Mouse (Mus musculus): ENCODE measurements around the gene Plek2. TPM values are rescaled to one million over a fixed set of nuclear protein-coding genes. Genes with fewer than 3 reads are reported as not detected.
"Not testable (repeated sequence)": the region's sequence is repeated elsewhere in the genome, so short reads cannot be mapped to it uniquely, and the experiment has no call there.

Plek2 gene
- polyA plus RNA-seq, 1 experiment, result 2.0 TPM

- TF ChIP-seq POLR2A (IDR thresholded peaks at IDR 0.05; ENCODE audit: low read depth, low read length) (no peak), CTCF (conservative IDR thresholded peaks at IDR 0.05; ENCODE audit: insufficient read depth, insufficient read length, low read depth, low read length) (no peak)
- H3K4me3 ChIP-seq (ENCODE audit: insufficient read depth, low read depth, low read length), result no peak overlapping the region
- H3K27me3 ChIP-seq (replicated peaks; ENCODE audit: control insufficient read depth, insufficient read depth, low read length), result no peaks in the 10 kb centered on the region
- peaks cover 5% of the 10 kb centered on the region; the same call in 1 of the 2 replicates for H3K4me1 ChIP-seq (ENCODE audit: control insufficient read depth, insufficient read depth, low read length)
- 76% methylated on average over 5 of the region's 5 CpGs for WGBS
- H3K27ac ChIP-seq (ENCODE audit: insufficient read depth, low read depth, low read length), result no peak overlapping the region
- DNase-seq, result no peak
- no peaks in the 10 kb centered on the region for H3K36me3 ChIP-seq (ENCODE audit: control insufficient read depth, insufficient read depth, low read length)
These were observed 33.3 kb upstream of the Plek2 start for GRCm38 (mm10) chr12:78940081-78940480.

- H3K4me1 ChIP-seq (ENCODE audit: control insufficient read depth, insufficient read depth, low read length), result peaks cover 5% of the 10 kb centered on the region; the same call in 1 of the 2 replicates
- no peaks in the 10 kb centered on the region for H3K36me3 ChIP-seq (ENCODE audit: control insufficient read depth, insufficient read depth, low read length)
- WGBS, result 44% methylated on average over 7 of the region's 7 CpGs
- TF ChIP-seq CTCF (conservative IDR thresholded peaks at IDR 0.05; ENCODE audit: insufficient read depth, insufficient read length, low read depth, low read length) (no peak), POLR2A (IDR thresholded peaks at IDR 0.05; ENCODE audit: low read depth, low read length) (no peak)
- no peak for DNase-seq
- no peak overlapping the region for H3K4me3 ChIP-seq (ENCODE audit: insufficient read depth, low read depth, low read length)
- no peak overlapping the region for H3K27ac ChIP-seq (ENCODE audit: insufficient read depth, low read depth, low read length)
- no peaks in the 10 kb centered on the region for H3K27me3 ChIP-seq (replicated peaks; ENCODE audit: control insufficient read depth, insufficient read depth, low read length)
These were observed 32.8 kb upstream of the Plek2 start for GRCm38 (mm10) chr12:78939393-78940037.

GRCm38 (mm10) chr12:78936494-78936893 lies 29.7 kb upstream of the Plek2 start:
- no peak for DNase-seq
- Histone ChIP-seq H3K4me3 (ENCODE audit: insufficient read depth, low read depth, low read length) (no peak overlapping the region), H3K27me3 (replicated peaks; ENCODE audit: control insufficient read depth, insufficient read depth, low read length) (no peaks in the 10 kb centered on the region), H3K27ac (ENCODE audit: insufficient read depth, low read depth, low read length) (no peak overlapping the region), H3K4me1 (ENCODE audit: control insufficient read depth, insufficient read depth, low read length) (peaks cover 5% of the 10 kb centered on the region; the same call in 1 of the 2 replicates), H3K36me3 (ENCODE audit: control insufficient read depth, insufficient read depth, low read length) (no peaks in the 10 kb centered on the region)
- WGBS, result 57% methylated on average over 4 of the region's 4 CpGs
- TF ChIP-seq POLR2A (IDR thresholded peaks at IDR 0.05; ENCODE audit: low read depth, low read length) (no peak), CTCF (conservative IDR thresholded peaks at IDR 0.05; ENCODE audit: insufficient read depth, insufficient read length, low read depth, low read length) (no peak)

GRCm38 (mm10) chr12:78929900-78930299 lies 23.1 kb upstream of the Plek2 start:
- TF ChIP-seq POLR2A (IDR thresholded peaks at IDR 0.05; ENCODE audit: low read depth, low read length), result no peak
- no peak for TF ChIP-seq CTCF (conservative IDR thresholded peaks at IDR 0.05; ENCODE audit: insufficient read depth, insufficient read length, low read depth, low read length)
- Histone ChIP-seq H3K36me3 (ENCODE audit: control insufficient read depth, insufficient read depth, low read length) (no peaks in the 10 kb centered on the region), H3K27me3 (replicated peaks; ENCODE audit: control insufficient read depth, insufficient read depth, low read length) (no peaks in the 10 kb centered on the region), H3K27ac (ENCODE audit: insufficient read depth, low read depth, low read length) (no peak overlapping the region), H3K4me3 (ENCODE audit: insufficient read depth, low read depth, low read length) (no peak overlapping the region), H3K4me1 (ENCODE audit: control insufficient read depth, insufficient read depth, low read length) (no peaks in the 10 kb centered on the region)
- WGBS, result 71% methylated on average over 1 of the region's 1 CpGs
- no peak for DNase-seq

GRCm38 (mm10) chr12:78927287-78927686 lies 20.5 kb upstream of the Plek2 start:
- no peak for TF ChIP-seq CTCF (conservative IDR thresholded peaks at IDR 0.05; ENCODE audit: insufficient read depth, insufficient read length, low read depth, low read length)
- TF ChIP-seq POLR2A (IDR thresholded peaks at IDR 0.05; ENCODE audit: low read depth, low read length), result no peak
- WGBS, result 71% methylated on average over 5 of the region's 5 CpGs
- no peaks in the 10 kb centered on the region for H3K36me3 ChIP-seq (ENCODE audit: control insufficient read depth, insufficient read depth, low read length)
- no peak overlapping the region for H3K4me3 ChIP-seq (ENCODE audit: insufficient read depth, low read depth, low read length)
- no peaks in the 10 kb centered on the region for H3K4me1 ChIP-seq (ENCODE audit: control insufficient read depth, insufficient read depth, low read length)
- DNase-seq, result no peak
- no peak overlapping the region for H3K27ac ChIP-seq (ENCODE audit: insufficient read depth, low read depth, low read length)
- no peaks in the 10 kb centered on the region for H3K27me3 ChIP-seq (replicated peaks; ENCODE audit: control insufficient read depth, insufficient read depth, low read length)

GRCm38 (mm10) chr12:78923539-78924189 lies 16.9 kb upstream of the Plek2 start:
- Histone ChIP-seq H3K4me3 (ENCODE audit: insufficient read depth, low read depth, low read length) (no peak overlapping the region), H3K27ac (ENCODE audit: insufficient read depth, low read depth, low read length) (no peak overlapping the region), H3K27me3 (replicated peaks; ENCODE audit: control insufficient read depth, insufficient read depth, low read length) (no peaks in the 10 kb centered on the region), H3K36me3 (ENCODE audit: control insufficient read depth, insufficient read depth, low read length) (no peaks in the 10 kb centered on the region), H3K4me1 (ENCODE audit: control insufficient read depth, insufficient read depth, low read length) (no peaks in the 10 kb centered on the region)
- DNase-seq, result no peak
- WGBS, result 79% methylated on average over 7 of the region's 7 CpGs
- TF ChIP-seq CTCF (conservative IDR thresholded peaks at IDR 0.05; ENCODE audit: insufficient read depth, insufficient read length, low read depth, low read length), result no peak
- no peak for TF ChIP-seq POLR2A (IDR thresholded peaks at IDR 0.05; ENCODE audit: low read depth, low read length)

GRCm38 (mm10) chr12:78922977-78923376 lies 16.2 kb upstream of the Plek2 start:
- not testable (repeated sequence) for H3K4me3 ChIP-seq (ENCODE audit: insufficient read depth, low read depth, low read length); H3K36me3 ChIP-seq (ENCODE audit: control insufficient read depth, insufficient read depth, low read length); H3K27me3 ChIP-seq (replicated peaks; ENCODE audit: control insufficient read depth, insufficient read depth, low read length); H3K27ac ChIP-seq (ENCODE audit: insufficient read depth, low read depth, low read length); H3K4me1 ChIP-seq (ENCODE audit: control insufficient read depth, insufficient read depth, low read length); DNase-seq
